Mouse (Mus musculus) lung, postnatal 0 days (tissue): ENCODE measurements around the gene Tmem150a.

Source experiments
- CTCF ChIP-seq: IDR thresholded peaks from 2 replicates; pipeline ENCODE4 v1.5.1; 2016; ENCODE audit warnings: antibody characterized with exemption, mild to moderate bottlenecking
- EP300 ChIP-seq: IDR thresholded peaks from 2 replicates; pipeline ENCODE4 v1.6.1; 2016; ENCODE audit warnings: antibody characterized with exemption, mild to moderate bottlenecking, control low read depth

GRCm38 (mm10) chr6:72344396-72345073 is 10.7 kb upstream of the Tmem150a start:
- TF ChIP-seq CTCF (no peak), EP300 (no peak)
